Mouse (Mus musculus) right cerebral cortex, adult 2 months (tissue): Measurements from ENCODE around the gene Olfr17.
"Not testable (repeated sequence)": the region's sequence is repeated elsewhere in the genome, so short reads cannot be mapped to it uniquely, and the experiment has no call there.

Source experiments
- DNase-seq, 2 experiments: peaks; one replicate each; pipeline ENCODE4 v3.0.0; 2021 to 2022; ENCODE audit warnings: low spot score in 2 of 2

Olfr17 gene

GRCm38 (mm10) chr7:107092920-107093319, at the start of gene Olfr17:
Gene Olfr17 (plus strand): TSS chr7:107093220.
- no peak for DNase-seq

DNA sequence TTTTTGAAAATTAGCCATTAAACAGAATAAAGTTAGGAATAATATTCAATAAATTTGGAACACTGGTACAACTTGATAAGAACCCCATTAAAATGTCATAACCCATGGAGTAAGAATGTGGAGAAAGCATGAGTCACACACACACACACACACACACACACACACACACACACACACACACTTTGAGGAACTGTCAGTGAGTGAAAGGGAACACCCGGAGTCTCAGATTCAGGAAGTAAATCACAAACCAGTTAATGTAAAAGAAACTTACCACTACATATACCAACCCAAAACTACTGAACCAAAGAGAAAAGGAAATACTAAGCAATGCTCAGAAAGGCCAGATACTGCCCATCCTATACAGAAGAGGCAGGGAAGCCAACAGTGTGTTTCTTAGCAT, 48.6 kb upstream of the Olfr17 start:
- no peak for DNase-seq

- DNase-seq = peak; percentile 34 to 63
These were observed 47.2 kb upstream of the Olfr17 start for GRCm38 (mm10) chr7:107045833-107046232.

GRCm38 (mm10) chr7:107047578-107047977, 45.4 kb upstream of the Olfr17 start:
- DNase-seq = no peak

GRCm38 (mm10) chr7:107070681-107071080, 22.3 kb upstream of the Olfr17 start, which contains the start of gene Olfr714:
Gene Olfr714 (plus strand): TSS chr7:107070981.
- DNase-seq = no peak

- DNase-seq = not testable (repeated sequence)
These were observed 17.2 kb downstream of the Olfr17 start, which contains the start of gene Olfr715b for GRCm38 (mm10) chr7:107110269-107110668. Gene Olfr715b (minus strand): TSS chr7:107110369.

DNA sequence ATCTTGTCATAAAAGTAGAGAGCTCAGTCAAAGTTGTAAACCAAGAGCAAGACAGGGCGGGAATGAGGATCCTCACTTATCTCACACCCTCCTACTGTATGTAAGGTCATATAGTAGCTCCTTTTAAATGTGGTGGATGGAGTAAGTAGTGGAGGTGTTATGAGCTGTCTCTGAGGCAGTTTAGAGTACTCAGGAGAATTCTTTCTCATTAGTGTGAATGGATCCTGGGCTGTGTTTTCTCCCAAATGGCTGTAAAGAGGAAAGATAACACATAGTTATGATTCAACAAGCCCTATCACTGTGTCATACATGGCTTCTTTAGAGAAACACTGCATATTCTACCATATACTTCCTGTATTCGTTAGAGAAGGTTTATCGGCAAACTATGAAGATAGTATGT, 38.0 kb downstream of the Olfr17 start, which contains the start of gene Olfr715:
TSS of gene Olfr715 (minus strand) at position 101 of the 400 bp plus-strand sequence.
- DNase-seq = not testable (repeated sequence)

GRCm38 (mm10) chr7:107138027-107138426, 45.0 kb downstream of the Olfr17 start, which contains the start of gene Olfr716:
Gene Olfr716 (plus strand): TSS chr7:107138327.
- DNase-seq = not testable (repeated sequence)
